Mouse (Mus musculus): Measurements from ENCODE around the gene Cxcr3. TPM values are rescaled to one million over a fixed set of nuclear protein-coding genes. Genes with fewer than 3 reads are reported as not detected.

The Cxcr3 gene
- polyA plus RNA-seq, 1 experiment from 2014 or later, result 0.17 TPM

- Histone ChIP-seq H3K4me3 (ENCODE audit: low read depth, low read length) (no peak overlapping the region), H3K9me3 (replicated peaks; ENCODE audit: control insufficient read depth, low read length) (no peaks in the 10 kb centered on the region), H3K4me1 (ENCODE audit: control insufficient read depth, insufficient read depth, low read length) (no peaks in the 10 kb centered on the region), H3K9ac (ENCODE audit: low read length) (no peak overlapping the region), H3K36me3 (ENCODE audit: control insufficient read depth, insufficient read depth, low read length) (no peaks in the 10 kb centered on the region), H3K4me2 (ENCODE audit: low read length) (no peak overlapping the region), H3K27ac (ENCODE audit: low read depth, low read length) (peak overlapping the region; percentile 50; the same call in 1 of the 2 replicates), H3K27me3 (replicated peaks; ENCODE audit: control insufficient read depth, insufficient read depth, low read length) (no peaks in the 10 kb centered on the region)
- 81% methylated on average over 2 of the region's 2 CpGs for WGBS
- DNase-seq (ENCODE audit: low spot score), result no peak
- peak; percentile 20; the same call in 1 of the 2 replicates for ATAC-seq
Observed at GRCm38 (mm10) chrX:101741064-101741433, 7.0 kb upstream of the Cxcr3 start.

GRCm38 (mm10) chrX:101740335-101741063, 6.4 kb upstream of the Cxcr3 start:
- Histone ChIP-seq H3K36me3 (ENCODE audit: control insufficient read depth, insufficient read depth, low read length) (no peaks in the 10 kb centered on the region), H3K4me1 (ENCODE audit: control insufficient read depth, insufficient read depth, low read length) (no peaks in the 10 kb centered on the region), H3K9ac (ENCODE audit: low read length) (no peak overlapping the region), H3K27me3 (replicated peaks; ENCODE audit: control insufficient read depth, insufficient read depth, low read length) (no peaks in the 10 kb centered on the region), H3K4me3 (ENCODE audit: low read depth, low read length) (no peak overlapping the region), H3K4me2 (ENCODE audit: low read length) (no peak overlapping the region), H3K27ac (ENCODE audit: low read depth, low read length) (peak overlapping the region; percentile 50), H3K9me3 (replicated peaks; ENCODE audit: control insufficient read depth, low read length) (no peaks in the 10 kb centered on the region)
- DNase-seq (ENCODE audit: low spot score) (peak; percentile 76), ATAC-seq (peak; percentile 90)
- 48% methylated on average over 6 of the region's 6 CpGs for WGBS

DNA sequence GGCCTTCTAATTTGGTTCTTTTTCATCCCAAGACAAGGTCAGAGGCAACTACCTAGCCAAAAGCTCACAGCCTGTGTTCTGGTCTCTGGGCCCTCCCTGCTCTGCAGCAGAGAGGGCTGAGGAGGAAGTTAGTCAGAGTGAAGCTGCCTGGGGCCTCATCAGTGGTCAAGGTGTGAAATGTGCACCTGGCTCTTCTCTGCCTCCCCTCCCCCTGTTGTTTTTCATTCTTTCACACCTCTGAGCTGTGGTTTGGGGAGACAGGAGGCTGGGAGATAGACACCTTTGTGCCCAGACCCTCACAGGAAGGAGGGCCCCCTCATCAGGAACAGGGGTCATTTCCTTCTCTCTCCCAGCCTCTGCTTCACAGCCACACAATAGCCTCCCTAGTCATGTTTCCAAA, 3.1 kb upstream of the Cxcr3 start:
- DNase-seq (ENCODE audit: low spot score) (no peak), ATAC-seq (no peak)
- Histone ChIP-seq H3K27me3 (replicated peaks; ENCODE audit: control insufficient read depth, insufficient read depth, low read length) (no peaks in the 10 kb centered on the region), H3K27ac (ENCODE audit: low read depth, low read length) (no peak overlapping the region), H3K4me1 (ENCODE audit: control insufficient read depth, insufficient read depth, low read length) (no peaks in the 10 kb centered on the region), H3K36me3 (ENCODE audit: control insufficient read depth, insufficient read depth, low read length) (no peaks in the 10 kb centered on the region), H3K9ac (ENCODE audit: low read length) (no peak overlapping the region), H3K4me3 (ENCODE audit: low read depth, low read length) (no peak overlapping the region), H3K9me3 (replicated peaks; ENCODE audit: control insufficient read depth, low read length) (no peaks in the 10 kb centered on the region), H3K4me2 (ENCODE audit: low read length) (no peak overlapping the region)

GRCm38 (mm10) chrX:101734981-101735380, 912 bp upstream of the Cxcr3 start:
- H3K4me1 ChIP-seq (ENCODE audit: control insufficient read depth, insufficient read depth, low read length), result no peaks in the 10 kb centered on the region
- no peaks in the 10 kb centered on the region for H3K36me3 ChIP-seq (ENCODE audit: control insufficient read depth, insufficient read depth, low read length)
- no peaks in the 10 kb centered on the region for H3K9me3 ChIP-seq (replicated peaks; ENCODE audit: control insufficient read depth, low read length)
- H3K4me2 ChIP-seq (ENCODE audit: low read length), result no peak overlapping the region
- no peak overlapping the region for H3K9ac ChIP-seq (ENCODE audit: low read length)
- no peak for DNase-seq (ENCODE audit: low spot score)
- no peak overlapping the region for H3K4me3 ChIP-seq (ENCODE audit: low read depth, low read length)
- WGBS, result 70% methylated on average over 5 of the region's 5 CpGs
- ATAC-seq, result no peak
- no peaks in the 10 kb centered on the region for H3K27me3 ChIP-seq (replicated peaks; ENCODE audit: control insufficient read depth, insufficient read depth, low read length)
- H3K27ac ChIP-seq (ENCODE audit: low read depth, low read length), result no peak overlapping the region

DNA sequence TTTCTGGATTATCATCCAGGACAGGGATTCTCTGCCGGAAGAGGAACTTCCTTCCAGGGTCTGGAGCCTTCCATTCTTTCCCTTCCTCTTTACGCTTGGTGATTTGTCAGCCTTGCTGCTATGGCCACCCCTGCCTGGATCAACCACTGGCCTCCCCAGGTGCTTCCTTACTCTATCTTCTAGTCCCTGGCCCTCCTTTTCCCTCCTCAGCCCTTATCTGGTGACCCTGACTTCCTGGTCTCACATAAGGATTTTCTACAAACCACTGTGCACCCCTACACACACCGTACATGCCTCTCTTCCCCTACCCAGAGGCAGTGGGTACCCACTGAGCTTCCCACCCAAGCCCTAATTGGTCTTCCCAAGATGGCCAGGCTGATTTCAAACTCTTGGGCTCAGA, 781 bp downstream of the Cxcr3 start:
- 79% methylated on average over 3 of the region's 3 CpGs for WGBS
- Histone ChIP-seq H3K9me3 (replicated peaks; ENCODE audit: control insufficient read depth, low read length) (no peaks in the 10 kb centered on the region), H3K4me3 (ENCODE audit: low read depth, low read length) (no peak overlapping the region), H3K9ac (ENCODE audit: low read length) (no peak overlapping the region), H3K36me3 (ENCODE audit: control insufficient read depth, insufficient read depth, low read length) (no peaks in the 10 kb centered on the region), H3K4me1 (ENCODE audit: control insufficient read depth, insufficient read depth, low read length) (no peaks in the 10 kb centered on the region), H3K27ac (ENCODE audit: low read depth, low read length) (no peak overlapping the region), H3K4me2 (ENCODE audit: low read length) (no peak overlapping the region), H3K27me3 (replicated peaks; ENCODE audit: control insufficient read depth, insufficient read depth, low read length) (no peaks in the 10 kb centered on the region)
- DNase-seq (ENCODE audit: low spot score) (no peak), ATAC-seq (no peak)

GRCm38 (mm10) chrX:101732644-101733043, 1.4 kb downstream of the Cxcr3 start:
- no peak for ATAC-seq
- no peak overlapping the region for H3K4me2 ChIP-seq (ENCODE audit: low read length)
- H3K9ac ChIP-seq (ENCODE audit: low read length), result no peak overlapping the region
- H3K27me3 ChIP-seq (replicated peaks; ENCODE audit: control insufficient read depth, insufficient read depth, low read length), result no peaks in the 10 kb centered on the region
- H3K9me3 ChIP-seq (replicated peaks; ENCODE audit: control insufficient read depth, low read length), result no peaks in the 10 kb centered on the region
- H3K36me3 ChIP-seq (ENCODE audit: control insufficient read depth, insufficient read depth, low read length), result no peaks in the 10 kb centered on the region
- WGBS, result 84% methylated on average over 12 of the region's 12 CpGs
- no peak overlapping the region for H3K27ac ChIP-seq (ENCODE audit: low read depth, low read length)
- no peaks in the 10 kb centered on the region for H3K4me1 ChIP-seq (ENCODE audit: control insufficient read depth, insufficient read depth, low read length)
- no peak for DNase-seq (ENCODE audit: low spot score)
- no peak overlapping the region for H3K4me3 ChIP-seq (ENCODE audit: low read depth, low read length)

DNA sequence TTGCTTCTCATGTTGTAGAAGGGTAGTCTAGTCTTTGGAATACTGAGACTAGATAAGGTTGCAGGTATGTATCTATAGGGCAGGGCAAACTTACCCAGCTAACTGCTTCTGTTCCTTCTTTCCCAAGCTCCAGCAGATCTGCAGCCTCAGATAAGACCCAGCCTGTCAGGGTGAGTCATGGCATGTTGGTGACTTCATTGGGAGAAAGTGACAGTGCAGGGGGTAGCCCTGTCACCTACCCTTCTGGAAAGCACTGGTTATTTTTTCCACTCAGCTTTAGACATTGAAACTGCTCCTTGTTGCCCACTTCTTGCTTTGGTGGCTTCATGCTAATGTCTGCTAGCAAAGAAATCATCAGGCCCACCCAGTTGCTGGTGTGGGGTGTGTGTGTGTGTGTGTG, 4.1 kb downstream of the Cxcr3 start:
- Histone ChIP-seq H3K27me3 (replicated peaks; ENCODE audit: control insufficient read depth, insufficient read depth, low read length) (no peaks in the 10 kb centered on the region), H3K9me3 (replicated peaks; ENCODE audit: control insufficient read depth, low read length) (no peaks in the 10 kb centered on the region), H3K4me1 (ENCODE audit: control insufficient read depth, insufficient read depth, low read length) (no peaks in the 10 kb centered on the region), H3K27ac (ENCODE audit: low read depth, low read length) (no peak overlapping the region), H3K36me3 (ENCODE audit: control insufficient read depth, insufficient read depth, low read length) (no peaks in the 10 kb centered on the region), H3K9ac (ENCODE audit: low read length) (no peak overlapping the region), H3K4me3 (ENCODE audit: low read depth, low read length) (no peak overlapping the region), H3K4me2 (ENCODE audit: low read length) (no peak overlapping the region)
- DNase-seq (ENCODE audit: low spot score) (no peak), ATAC-seq (no peak)

DNA sequence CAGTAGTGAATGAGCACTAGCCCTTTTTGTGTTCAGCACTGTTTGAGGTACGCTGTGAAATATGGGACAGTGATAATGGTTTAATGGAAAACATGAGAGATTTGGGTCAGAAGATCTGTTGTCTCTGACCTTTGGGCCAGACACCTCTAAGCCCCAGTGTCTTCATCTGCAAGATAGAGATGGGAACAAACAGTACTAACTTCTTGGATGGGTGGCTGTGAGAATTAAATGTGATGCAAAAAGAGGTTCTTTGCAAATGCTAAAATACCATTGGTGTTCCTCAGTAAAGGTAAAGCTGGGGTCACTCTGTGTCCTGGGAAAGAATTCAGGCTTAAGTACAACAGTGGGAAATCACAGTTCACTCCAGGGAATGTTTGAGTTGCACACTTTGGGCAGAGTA, 13.7 kb downstream of the Cxcr3 start:
- ATAC-seq (no peak), DNase-seq (ENCODE audit: low spot score) (no peak)
- Histone ChIP-seq H3K9ac (ENCODE audit: low read length) (no peak overlapping the region), H3K4me2 (ENCODE audit: low read length) (no peak overlapping the region), H3K27me3 (replicated peaks; ENCODE audit: control insufficient read depth, insufficient read depth, low read length) (no peaks in the 10 kb centered on the region), H3K9me3 (replicated peaks; ENCODE audit: control insufficient read depth, low read length) (no peaks in the 10 kb centered on the region), H3K27ac (ENCODE audit: low read depth, low read length) (no peak overlapping the region), H3K4me1 (ENCODE audit: control insufficient read depth, insufficient read depth, low read length) (no peaks in the 10 kb centered on the region), H3K36me3 (ENCODE audit: control insufficient read depth, insufficient read depth, low read length) (no peaks in the 10 kb centered on the region), H3K4me3 (ENCODE audit: low read depth, low read length) (no peak overlapping the region)
- WGBS, result 67% methylated on average over 1 of the region's 1 CpGs

- no peak for DNase-seq (ENCODE audit: low spot score)
- H3K27me3 ChIP-seq (replicated peaks; ENCODE audit: control insufficient read depth, insufficient read depth, low read length), result no peaks in the 10 kb centered on the region
- no peak for ATAC-seq
- H3K4me2 ChIP-seq (ENCODE audit: low read length), result no peak overlapping the region
- H3K9ac ChIP-seq (ENCODE audit: low read length), result no peak overlapping the region
- WGBS, result 90% methylated on average over 7 of the region's 7 CpGs
- H3K9me3 ChIP-seq (replicated peaks; ENCODE audit: control insufficient read depth, low read length), result no peaks in the 10 kb centered on the region
- H3K4me3 ChIP-seq (ENCODE audit: low read depth, low read length), result no peak overlapping the region
- no peak overlapping the region for H3K27ac ChIP-seq (ENCODE audit: low read depth, low read length)
- H3K4me1 ChIP-seq (ENCODE audit: control insufficient read depth, insufficient read depth, low read length), result no peaks in the 10 kb centered on the region
- no peaks in the 10 kb centered on the region for H3K36me3 ChIP-seq (ENCODE audit: control insufficient read depth, insufficient read depth, low read length)
Observed at GRCm38 (mm10) chrX:101705111-101705510, 29.0 kb downstream of the Cxcr3 start.
